Mouse (Mus musculus) limb, embryonic 12.5 days (tissue): ENCODE measurements around the gene Atxn1. TPM values are rescaled to one million over a fixed set of nuclear protein-coding genes. Genes with fewer than 3 reads are reported as not detected.

ENCODE experiments used
- ATAC-seq: fragments of 200-750 bp; cut with Nextera tagmentation; 2 replicates; pipeline ENCODE4 v1.8.0; 2017; ENCODE audit warnings: low read depth, moderate TSS enrichment; ENCODE audit not compliant: insufficient number of reproducible peaks, insufficient read depth, low FRiP score, low TSS enrichment
- H3K27ac ChIP-seq: fragments of 300-500 bp; sonication (generic); 2 replicates; pipeline ENCODE4 v1.5.1; 2016; ENCODE audit warnings: mild to moderate bottlenecking, moderate library complexity
- H3K27me3 ChIP-seq: fragments of 300-500 bp; sonication (generic); 2 replicates; pipeline ENCODE4 v1.6.1; 2016; ENCODE audit warnings: mild to moderate bottlenecking, moderate library complexity
- H3K36me3 ChIP-seq: fragments of 300-500 bp; sonication (generic); 2 replicates; pipeline ENCODE4 v1.6.1; 2016; ENCODE audit warnings: mild to moderate bottlenecking, moderate library complexity
- H3K4me1 ChIP-seq: fragments of 300-500 bp; sonication (generic); replicated peaks from 2 replicates; pipeline ENCODE4 v1.6.1; 2016
- H3K4me2 ChIP-seq: fragments of 300-500 bp; sonication (generic); 2 replicates; pipeline ENCODE4 v1.6.1; 2016; ENCODE audit warnings: mild to moderate bottlenecking, moderate library complexity
- H3K4me3 ChIP-seq: fragments of 300-500 bp; sonication (generic); replicated peaks from 2 replicates; pipeline ENCODE4 v1.5.1; 2016; ENCODE audit warnings: mild to moderate bottlenecking
- H3K9ac ChIP-seq: fragments of 300-500 bp; sonication (generic); replicated peaks from 2 replicates; pipeline ENCODE4 v1.6.1; 2016; ENCODE audit warnings: mild to moderate bottlenecking, moderate library complexity
- H3K9me3 ChIP-seq: fragments of 300-500 bp; sonication (generic); 2 replicates; pipeline ENCODE4 v1.6.1; 2016; ENCODE audit warnings: mild to moderate bottlenecking, moderate library complexity
- WGBS: fragments of 180-500 bp; shearing (Covaris S2); methylation state at CpG from one replicate; pipeline ENCODE4 v1.1.7; 2016; 5-methylcytosine and 5-hydroxymethylcytosine counted together
- polyA plus RNA-seq: library from polyadenylated mRNA; unstranded; fragments of >200 nt; fragmentation: Nextera tagmentation; extraction: Ambion mirVana; gene quantifications from 2 replicates; pipeline ENCODE4 v1.2.1, GENCODE M21; 2016

The Atxn1 gene
- polyA plus RNA-seq, 1 experiment from 2014 or later: 2.5 TPM

DNA sequence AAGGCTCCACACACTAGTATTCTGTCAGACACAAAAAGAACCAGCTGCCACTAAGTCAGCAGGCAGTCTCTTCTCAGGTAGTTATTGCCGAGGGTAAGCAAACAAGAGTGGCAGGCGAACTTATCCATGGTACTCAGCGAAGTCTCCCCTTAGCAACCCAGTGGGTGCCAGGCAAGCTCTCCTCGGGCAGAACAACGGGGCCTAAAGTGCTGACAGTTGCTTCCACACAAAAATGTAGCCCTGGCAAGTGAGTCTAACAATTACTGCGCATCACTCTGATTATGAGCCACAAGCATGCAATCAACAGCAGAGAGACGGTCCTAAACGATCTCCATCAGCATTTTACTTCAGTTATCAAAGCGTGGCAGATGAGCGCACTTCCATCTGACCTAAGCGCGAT lies 224.4 kb downstream of the Atxn1 start:
- no peaks in the 10 kb centered on the region for H3K27me3 ChIP-seq
- no peaks in the 10 kb centered on the region for H3K9me3 ChIP-seq
- no peak overlapping the region for H3K27ac ChIP-seq
- 86% methylated on average over 12 of the region's 12 CpGs for WGBS
- H3K4me3 ChIP-seq: no peak overlapping the region
- no peak overlapping the region for H3K4me2 ChIP-seq
- H3K36me3 ChIP-seq: no peaks in the 10 kb centered on the region
- H3K9ac ChIP-seq: no peak overlapping the region
- ATAC-seq: no peak
- H3K4me1 ChIP-seq: no peaks in the 10 kb centered on the region

DNA sequence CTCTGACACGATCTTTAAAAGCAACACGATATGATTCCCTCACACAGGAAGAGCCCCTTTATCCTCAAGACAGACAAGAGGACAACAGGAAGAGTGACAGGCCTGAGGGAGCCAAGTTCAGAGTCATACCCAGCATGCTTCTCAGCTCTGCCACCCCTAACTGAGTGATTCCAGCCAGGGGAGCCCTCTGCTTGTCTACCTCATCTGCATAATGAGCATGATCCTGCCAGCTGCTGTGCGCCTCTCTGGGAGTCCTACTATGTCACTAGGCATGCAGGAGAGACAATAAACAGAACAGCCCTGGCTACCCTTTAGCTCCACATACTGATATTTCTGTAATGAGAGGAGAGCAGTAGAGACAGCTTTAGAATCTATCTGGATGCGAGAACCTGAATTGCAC lies 228.6 kb downstream of the Atxn1 start:
- Histone ChIP-seq H3K4me2 (no peak overlapping the region), H3K9me3 (no peaks in the 10 kb centered on the region), H3K27me3 (no peaks in the 10 kb centered on the region), H3K4me3 (no peak overlapping the region), H3K36me3 (no peaks in the 10 kb centered on the region), H3K9ac (no peak overlapping the region), H3K27ac (no peak overlapping the region), H3K4me1 (no peaks in the 10 kb centered on the region)
- ATAC-seq: no peak
- 85% methylated on average over 4 of the region's 4 CpGs for WGBS

DNA sequence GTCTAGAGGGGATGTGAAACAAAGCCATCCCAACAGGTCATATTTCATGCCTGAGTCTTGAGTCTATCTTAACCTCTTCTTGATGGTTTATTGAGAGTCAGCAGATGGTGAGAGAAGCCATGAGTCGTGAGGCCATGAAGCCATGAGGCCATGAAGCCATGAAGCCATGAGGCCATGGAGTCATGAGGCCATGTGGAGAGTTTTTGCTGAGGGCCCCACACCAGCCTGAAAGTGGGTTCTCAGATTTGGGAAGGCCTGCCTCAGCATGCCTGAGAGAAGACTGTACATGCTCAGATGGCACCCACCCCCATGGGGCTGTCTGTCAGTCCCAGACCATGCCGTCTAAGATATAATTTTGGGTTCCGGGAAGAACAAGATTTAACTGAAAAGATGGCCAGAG lies 229.0 kb downstream of the Atxn1 start:
- Histone ChIP-seq H3K4me3 (no peak overlapping the region), H3K27me3 (no peaks in the 10 kb centered on the region), H3K9me3 (no peaks in the 10 kb centered on the region), H3K9ac (no peak overlapping the region), H3K4me2 (no peak overlapping the region), H3K4me1 (no peaks in the 10 kb centered on the region), H3K36me3 (no peaks in the 10 kb centered on the region), H3K27ac (no peak overlapping the region)
- 83% methylated on average over 3 of the region's 3 CpGs for WGBS
- no peak for ATAC-seq

DNA sequence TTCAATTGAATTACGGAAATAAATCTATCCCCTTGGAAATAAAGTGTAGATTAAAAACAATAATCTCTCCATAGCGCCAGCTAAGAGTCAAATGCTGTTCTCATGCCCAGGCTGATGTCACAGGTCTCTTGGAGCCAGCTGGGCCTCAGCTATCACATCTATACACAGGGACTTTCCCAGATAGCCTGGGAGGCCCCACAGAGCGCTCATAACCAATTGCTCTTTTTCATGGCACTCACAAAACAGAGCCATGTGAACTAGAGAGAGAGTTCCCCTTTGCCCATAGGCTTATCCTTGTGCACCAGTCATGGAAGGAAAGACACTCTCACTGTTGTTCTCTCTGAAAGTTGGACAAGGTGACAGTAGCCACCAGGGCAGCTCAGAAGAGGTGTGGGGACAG lies 230.3 kb downstream of the Atxn1 start:
- 87% methylated on average over 3 of the region's 3 CpGs for WGBS
- H3K9ac ChIP-seq: no peak overlapping the region
- no peaks in the 10 kb centered on the region for H3K36me3 ChIP-seq
- ATAC-seq: no peak
- H3K9me3 ChIP-seq: no peaks in the 10 kb centered on the region
- H3K4me3 ChIP-seq: no peak overlapping the region
- no peak overlapping the region for H3K4me2 ChIP-seq
- no peak overlapping the region for H3K27ac ChIP-seq
- no peaks in the 10 kb centered on the region for H3K27me3 ChIP-seq
- H3K4me1 ChIP-seq: no peaks in the 10 kb centered on the region

DNA sequence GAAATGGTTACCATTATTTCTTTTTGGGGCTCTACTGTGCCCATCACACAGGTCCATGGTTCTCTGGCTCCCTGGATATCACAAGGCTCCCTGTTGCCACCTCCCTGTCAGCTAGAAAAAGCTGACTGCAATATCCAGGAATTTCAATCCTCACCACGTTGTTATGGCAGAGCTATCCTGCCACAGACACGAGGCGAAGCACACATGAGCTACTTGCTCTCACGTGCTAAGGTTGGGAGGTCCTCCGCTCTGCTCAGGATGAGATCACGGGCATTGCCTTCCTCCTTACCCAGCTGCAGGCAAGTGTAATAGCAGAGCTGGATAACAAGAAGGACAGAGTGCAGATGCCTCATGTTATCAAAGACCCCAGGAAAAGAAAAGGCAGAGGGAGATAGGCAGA lies 232.2 kb downstream of the Atxn1 start:
- no peaks in the 10 kb centered on the region for H3K27me3 ChIP-seq
- 79% methylated on average over 6 of the region's 6 CpGs for WGBS
- H3K4me1 ChIP-seq: no peaks in the 10 kb centered on the region
- no peak overlapping the region for H3K27ac ChIP-seq
- no peaks in the 10 kb centered on the region for H3K36me3 ChIP-seq
- no peak overlapping the region for H3K4me3 ChIP-seq
- no peak overlapping the region for H3K9ac ChIP-seq
- H3K4me2 ChIP-seq: no peak overlapping the region
- no peak for ATAC-seq
- H3K9me3 ChIP-seq: no peaks in the 10 kb centered on the region

DNA sequence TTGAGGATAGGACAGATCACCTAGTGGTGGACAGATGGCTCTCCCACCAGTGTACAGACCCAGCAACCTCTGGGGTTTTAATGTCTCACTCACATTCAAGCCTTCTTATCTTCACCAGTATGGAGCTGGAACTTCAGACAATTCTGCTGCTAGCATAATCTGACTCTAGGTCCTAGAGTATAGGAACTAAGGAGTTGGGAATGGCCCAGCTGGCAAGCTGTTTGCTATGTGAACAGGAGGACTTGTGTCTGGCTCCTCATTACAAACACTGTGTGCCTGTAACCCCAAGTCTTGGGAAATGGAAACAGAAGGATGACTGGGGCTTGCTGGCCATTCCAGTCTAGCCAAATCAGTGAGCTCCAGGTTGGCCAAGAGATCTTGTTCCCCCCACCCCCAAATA lies 237.9 kb downstream of the Atxn1 start:
- Histone ChIP-seq H3K27me3 (no peaks in the 10 kb centered on the region), H3K4me1 (peaks cover 9% of the 10 kb centered on the region; the same call in 1 of the 2 replicates), H3K27ac (no peak overlapping the region), H3K4me2 (no peak overlapping the region), H3K9me3 (no peaks in the 10 kb centered on the region), H3K36me3 (no peaks in the 10 kb centered on the region), H3K9ac (no peak overlapping the region), H3K4me3 (no peak overlapping the region)
- no peak for ATAC-seq

DNA sequence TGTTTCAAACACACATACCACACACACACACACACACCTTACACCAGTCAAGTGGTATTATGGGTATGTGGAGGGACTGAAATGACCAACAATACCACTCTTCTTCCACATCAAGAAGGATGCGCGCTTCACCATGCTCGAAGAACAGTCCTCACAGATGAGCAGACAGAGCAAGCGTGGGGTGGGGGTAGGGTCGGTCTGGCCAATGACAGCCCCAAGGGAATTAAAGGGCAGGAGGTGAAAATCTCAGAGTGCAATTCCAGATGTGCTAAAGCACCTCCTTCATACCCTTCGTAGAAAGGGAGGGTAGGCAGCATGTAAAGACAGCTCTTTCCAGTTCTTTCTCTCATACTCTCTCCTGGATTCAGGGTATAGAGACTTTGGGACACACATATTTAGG lies 238.6 kb downstream of the Atxn1 start:
- no peak overlapping the region for H3K27ac ChIP-seq
- H3K4me1 ChIP-seq: peaks cover 9% of the 10 kb centered on the region; the same call in 1 of the 2 replicates
- H3K9ac ChIP-seq: no peak overlapping the region
- no peak overlapping the region for H3K4me3 ChIP-seq
- WGBS: 66% methylated on average over 6 of the region's 6 CpGs
- H3K36me3 ChIP-seq: no peaks in the 10 kb centered on the region
- no peak for ATAC-seq
- H3K4me2 ChIP-seq: no peak overlapping the region
- no peaks in the 10 kb centered on the region for H3K9me3 ChIP-seq
- H3K27me3 ChIP-seq: no peaks in the 10 kb centered on the region

DNA sequence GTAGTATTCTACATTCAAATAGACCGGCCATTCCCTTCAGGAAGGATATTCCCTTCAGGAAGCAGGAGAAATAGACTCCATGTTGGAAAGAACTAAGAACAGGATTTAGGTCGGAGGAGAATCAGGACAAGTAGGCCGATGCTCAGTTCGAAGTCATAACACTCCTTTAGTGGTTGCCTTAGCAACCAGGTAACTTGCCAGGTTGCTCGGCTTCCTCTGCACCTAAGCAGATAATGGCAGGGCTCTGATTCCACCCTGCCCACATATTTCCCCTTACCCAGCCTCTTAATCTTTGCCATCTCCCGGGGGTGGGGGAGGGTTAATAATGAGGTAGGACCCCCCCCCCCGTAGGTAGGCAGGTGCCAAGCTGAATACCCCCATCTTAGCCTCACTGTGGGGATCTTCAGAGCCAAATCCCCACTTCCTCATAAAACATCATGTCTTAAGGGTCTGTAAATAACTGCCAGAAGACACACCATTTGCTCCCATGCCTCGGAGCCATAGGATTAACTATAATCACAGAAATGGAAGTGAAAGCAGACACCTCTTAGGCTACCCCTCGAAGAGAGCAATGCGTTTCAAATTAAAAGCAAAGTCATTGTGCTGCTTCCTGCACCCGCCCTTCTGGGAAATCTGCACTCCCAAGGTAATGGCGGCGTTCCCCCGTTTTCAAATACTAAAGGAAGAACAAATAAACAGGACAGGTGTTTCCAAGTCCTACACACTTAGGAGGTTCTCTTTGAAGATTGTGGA lies 240.1 kb downstream of the Atxn1 start:
- no peaks in the 10 kb centered on the region for H3K9me3 ChIP-seq
- WGBS: 53% methylated on average over 14 of the region's 14 CpGs
- no peaks in the 10 kb centered on the region for H3K27me3 ChIP-seq
- no peak overlapping the region for H3K27ac ChIP-seq
- H3K9ac ChIP-seq: no peak overlapping the region
- ATAC-seq: no peak
- no peak overlapping the region for H3K4me2 ChIP-seq
- H3K4me1 ChIP-seq: peaks cover 9% of the 10 kb centered on the region; the same call in 1 of the 2 replicates
- H3K4me3 ChIP-seq: no peak overlapping the region
- no peaks in the 10 kb centered on the region for H3K36me3 ChIP-seq

DNA sequence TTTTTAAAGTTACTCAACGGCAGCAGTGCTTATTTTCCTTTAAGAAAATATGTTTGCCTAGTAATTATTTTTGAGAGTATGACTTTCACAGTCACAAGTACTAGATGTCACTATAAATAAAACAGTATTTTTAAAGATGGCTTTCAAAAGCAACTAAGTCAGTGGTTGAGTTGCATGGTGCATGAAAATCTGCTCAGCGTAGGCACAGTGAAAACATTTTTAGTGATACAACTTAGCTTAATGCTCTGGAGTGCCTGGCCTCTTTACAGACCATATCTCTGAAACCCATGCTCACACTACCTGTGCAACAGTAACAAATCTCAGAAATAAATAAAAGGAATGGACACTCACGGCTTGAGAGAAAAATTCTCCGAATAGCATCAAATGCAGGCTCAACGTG lies 241.9 kb downstream of the Atxn1 start:
- no peaks in the 10 kb centered on the region for H3K27me3 ChIP-seq
- WGBS: 89% methylated on average over 5 of the region's 5 CpGs
- H3K4me3 ChIP-seq: no peak overlapping the region
- no peaks in the 10 kb centered on the region for H3K36me3 ChIP-seq
- no peak for ATAC-seq
- H3K4me1 ChIP-seq: peaks cover 14% of the 10 kb centered on the region; the same call in 1 of the 2 replicates
- H3K27ac ChIP-seq: no peak overlapping the region
- no peak overlapping the region for H3K9ac ChIP-seq
- H3K4me2 ChIP-seq: no peak overlapping the region
- no peaks in the 10 kb centered on the region for H3K9me3 ChIP-seq

DNA sequence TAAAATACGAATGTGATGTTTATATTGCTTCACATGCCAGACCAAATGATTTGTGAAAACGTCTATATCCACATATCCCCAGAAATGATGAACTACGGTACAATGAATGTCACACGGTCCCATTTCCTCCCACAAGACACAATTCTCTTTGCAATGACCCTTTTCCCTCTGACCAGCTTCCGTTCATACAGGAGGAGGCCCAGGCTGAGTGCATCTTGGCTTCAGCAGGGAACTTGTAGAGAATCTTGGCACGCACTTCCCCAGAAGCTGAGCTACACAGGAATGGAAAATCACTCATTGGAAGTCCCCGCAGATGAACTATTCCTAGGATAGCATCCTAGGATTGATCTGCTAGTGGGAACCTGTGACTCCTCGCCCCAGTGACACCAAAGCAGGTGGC lies 243.2 kb downstream of the Atxn1 start:
- Histone ChIP-seq H3K27ac (no peak overlapping the region), H3K27me3 (no peaks in the 10 kb centered on the region), H3K4me3 (no peak overlapping the region), H3K9ac (no peak overlapping the region), H3K4me2 (no peak overlapping the region), H3K4me1 (peaks cover 14% of the 10 kb centered on the region; the same call in 1 of the 2 replicates), H3K36me3 (no peaks in the 10 kb centered on the region), H3K9me3 (no peaks in the 10 kb centered on the region)
- 85% methylated on average over 8 of the region's 8 CpGs for WGBS
- ATAC-seq: no peak

DNA sequence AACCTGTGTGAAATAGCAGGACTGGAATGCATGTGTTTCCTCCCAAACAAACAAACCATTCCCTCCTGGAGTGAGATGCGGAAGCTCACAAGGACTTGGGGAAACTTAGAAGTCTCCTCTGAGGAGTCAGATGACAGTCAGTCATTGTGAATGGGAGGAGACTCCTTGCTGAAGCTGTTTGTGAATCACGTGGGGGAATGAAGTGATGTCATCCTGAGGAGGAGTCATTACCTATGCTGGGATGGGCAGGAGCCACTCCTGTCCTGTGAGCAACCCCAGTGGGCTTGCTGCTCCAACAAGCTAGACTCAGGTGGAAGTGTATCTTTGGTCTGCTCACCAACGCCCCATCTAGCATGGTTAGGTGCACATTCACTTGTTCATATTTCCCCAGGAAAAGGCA lies 246.0 kb downstream of the Atxn1 start:
- Histone ChIP-seq H3K27me3 (no peaks in the 10 kb centered on the region), H3K4me1 (peaks cover 5% of the 10 kb centered on the region; the same call in 1 of the 2 replicates), H3K4me2 (no peak overlapping the region), H3K4me3 (no peak overlapping the region), H3K36me3 (no peaks in the 10 kb centered on the region), H3K9me3 (no peaks in the 10 kb centered on the region), H3K9ac (no peak overlapping the region), H3K27ac (no peak overlapping the region)
- ATAC-seq: no peak
- WGBS: 43% methylated on average over 3 of the region's 3 CpGs

DNA sequence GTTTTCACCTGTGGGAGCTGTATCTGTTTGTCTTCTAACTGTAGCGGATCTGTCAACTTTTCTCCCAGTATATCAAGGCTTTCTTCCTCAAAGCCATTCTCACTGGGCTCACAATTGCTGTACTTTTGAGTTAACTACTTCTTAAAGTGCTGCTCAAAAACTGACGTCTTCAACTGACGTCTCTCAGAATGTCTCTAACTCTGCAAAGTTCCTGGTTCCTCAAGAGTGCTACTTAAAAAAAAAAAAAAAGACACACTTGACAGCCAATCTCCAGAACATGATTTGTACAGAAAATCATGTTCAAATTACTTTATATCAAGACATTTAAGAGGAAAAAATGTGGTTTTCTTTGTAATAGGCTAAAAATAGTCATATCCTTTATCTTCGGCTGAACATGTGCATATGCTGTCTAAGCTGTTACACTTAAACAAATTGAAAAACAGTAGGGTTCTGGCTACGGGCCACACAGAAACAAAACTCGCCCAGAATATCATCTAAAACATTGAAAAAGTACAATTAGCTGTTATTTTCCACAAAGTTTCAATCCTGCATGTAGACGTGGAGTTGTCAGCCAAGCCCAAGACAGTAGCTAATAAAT lies 249.1 kb downstream of the Atxn1 start:
- Histone ChIP-seq H3K9me3 (no peaks in the 10 kb centered on the region), H3K4me2 (no peak overlapping the region), H3K27me3 (no peaks in the 10 kb centered on the region), H3K4me1 (peaks cover 5% of the 10 kb centered on the region; the same call in 1 of the 2 replicates), H3K9ac (no peak overlapping the region), H3K4me3 (no peak overlapping the region), H3K27ac (no peak overlapping the region), H3K36me3 (no peaks in the 10 kb centered on the region)
- ATAC-seq: no peak
- 78% methylated on average over 7 of the region's 7 CpGs for WGBS
